Mouse (Mus musculus): Measurements from ENCODE around the gene Ipo5.
A peak's percentile ranks its signal among the peaks of the same experiment; 100 is the strongest.

The Ipo5 gene

DNA sequence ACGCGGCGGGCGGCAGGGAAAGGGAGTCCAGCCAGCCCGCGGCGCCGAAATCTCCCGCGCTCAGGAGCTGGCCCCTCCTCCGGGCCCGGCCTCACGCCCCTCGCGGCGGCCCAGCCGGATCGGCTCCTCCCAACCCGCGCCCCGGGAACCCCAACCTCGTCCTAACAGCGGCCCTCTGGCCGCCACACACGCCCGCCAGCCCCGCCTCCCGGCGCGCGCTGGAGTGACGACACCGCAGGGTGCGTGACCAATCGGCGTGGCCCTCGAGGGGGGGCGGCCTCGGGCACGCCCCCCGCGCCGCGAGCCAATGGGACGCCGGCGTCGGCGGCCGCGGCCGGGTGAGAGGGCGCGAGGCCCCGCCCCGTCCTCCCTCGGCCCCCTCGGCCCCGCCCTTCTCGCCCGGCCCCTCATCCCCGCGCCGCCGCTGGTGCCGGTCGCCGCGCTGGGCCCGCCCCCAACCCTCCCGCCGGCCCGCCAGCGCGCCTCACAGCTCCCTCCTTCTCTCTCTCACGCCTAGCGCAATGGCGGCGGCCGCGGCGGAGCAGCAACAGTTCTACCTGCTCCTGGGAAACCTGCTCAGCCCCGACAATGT is at the start of gene Ipo5:
Gene Ipo5, plus strand, starts transcription at position 492 of the 592 bp plus-strand sequence.
- DNase-seq (ENCODE audit: low read depth): peak; percentile 96

GRCm38 (mm10) chr14:120863205-120863604 is 47.8 kb upstream of the Ipo5 start:
- DNase-seq (ENCODE audit: low read depth): no peak

GRCm38 (mm10) chr14:120864896-120865295 is 46.1 kb upstream of the Ipo5 start:
- DNase-seq (ENCODE audit: low read depth): no peak

DNA sequence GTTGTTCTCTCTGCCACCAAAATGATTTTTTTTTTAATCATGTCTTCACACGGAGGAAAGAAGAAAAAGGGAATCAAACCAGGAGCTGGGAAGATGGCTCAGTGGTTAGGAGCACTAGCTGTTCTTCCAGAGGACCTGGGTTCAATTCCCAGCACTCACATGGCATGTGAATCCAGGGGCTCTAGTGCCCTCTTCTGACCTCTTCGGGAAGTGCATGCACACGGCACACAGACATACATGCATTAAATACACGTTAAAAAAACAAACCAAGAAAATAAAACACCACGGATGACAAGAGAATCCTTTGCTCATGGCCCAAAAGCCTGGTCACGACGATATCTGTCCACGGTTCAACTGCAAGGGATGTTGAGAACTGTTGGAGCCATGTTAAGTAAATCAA is 44.5 kb upstream of the Ipo5 start:
- no peak for DNase-seq (ENCODE audit: low read depth)

DNA sequence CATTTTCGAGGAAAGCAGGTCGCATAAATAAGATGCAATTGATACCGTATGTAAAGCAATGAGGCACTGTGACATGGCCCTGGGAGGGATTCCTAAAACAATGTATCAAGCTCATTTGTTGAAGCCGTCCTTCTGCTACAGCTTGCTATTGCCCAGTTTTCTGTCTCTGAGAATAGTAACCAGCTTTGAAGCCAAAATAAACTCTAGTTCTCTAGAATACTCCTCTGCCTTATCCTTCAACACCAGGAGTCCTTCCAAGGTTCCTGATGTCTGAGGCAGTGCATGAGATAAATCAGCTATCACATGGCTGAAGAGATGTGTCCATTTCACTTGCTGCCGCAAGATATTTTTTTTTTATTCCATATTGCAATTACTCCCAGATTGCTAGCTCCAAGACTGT is 43.9 kb upstream of the Ipo5 start:
- no peak for DNase-seq (ENCODE audit: low read depth)

DNA sequence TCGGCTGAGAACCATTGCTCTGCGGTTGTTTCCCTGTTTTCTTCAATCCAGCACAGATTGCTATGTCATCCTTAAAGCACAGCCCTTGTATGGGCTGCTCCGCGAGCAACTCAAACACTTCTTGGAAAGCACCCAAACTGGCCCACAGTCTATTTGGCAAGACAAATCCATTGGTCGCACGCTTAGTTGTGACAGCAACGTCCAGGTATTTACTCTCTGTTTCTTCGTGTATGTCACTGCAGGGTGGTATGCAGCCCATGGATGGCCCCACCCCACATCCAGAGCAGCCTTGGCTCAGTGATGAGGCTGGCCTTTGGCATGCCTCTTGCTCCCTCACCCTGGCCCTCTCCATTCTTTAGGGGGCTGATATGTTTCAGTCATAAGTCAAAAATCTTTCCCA is 42.5 kb upstream of the Ipo5 start:
- DNase-seq (ENCODE audit: low read depth): peak; percentile 88

GRCm38 (mm10) chr14:120870736-120871135 is 40.3 kb upstream of the Ipo5 start:
- DNase-seq (ENCODE audit: low read depth): no peak

DNA sequence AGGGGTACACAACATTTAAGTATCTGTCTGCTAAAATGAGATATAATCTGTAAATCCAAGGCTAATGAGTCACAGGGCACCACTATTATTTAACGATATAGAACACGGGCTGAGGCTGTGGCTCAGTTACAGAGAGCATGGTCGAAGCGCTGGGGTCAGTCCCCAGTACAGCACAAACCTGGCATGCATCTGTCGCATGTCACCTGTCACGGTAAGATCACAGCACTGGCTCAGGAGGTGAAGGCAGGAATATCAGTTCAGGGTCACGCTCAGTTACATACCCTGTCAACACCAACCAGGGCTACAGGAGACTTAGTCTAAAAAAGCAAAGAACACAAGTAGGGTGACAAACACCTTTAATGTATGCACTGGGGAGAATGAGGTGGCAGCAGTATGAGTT is 36.6 kb upstream of the Ipo5 start:
- DNase-seq (ENCODE audit: low read depth): no peak

DNA sequence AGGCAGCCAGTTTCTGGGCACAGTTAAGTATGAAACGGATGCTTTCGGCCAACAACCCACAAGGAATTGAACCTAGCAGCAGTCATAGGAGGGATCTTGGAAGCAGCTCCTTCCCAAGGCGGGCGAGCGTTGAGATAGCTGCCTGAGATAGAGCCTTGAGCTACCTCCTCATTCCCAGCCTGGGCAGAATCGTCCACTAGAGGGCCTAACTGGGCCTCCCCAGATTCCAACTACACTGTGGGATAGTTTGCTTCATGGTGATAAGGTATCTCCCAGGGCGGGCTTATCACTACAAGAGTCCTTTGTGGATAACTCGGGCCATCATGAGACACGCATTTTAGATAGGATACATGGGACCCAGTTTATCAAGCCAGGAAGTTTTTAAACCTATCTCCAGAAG is 35.9 kb upstream of the Ipo5 start:
- no peak for DNase-seq (ENCODE audit: low read depth)

- DNase-seq (ENCODE audit: low read depth): no peak
These were observed 35.1 kb upstream of the Ipo5 start for GRCm38 (mm10) chr14:120875811-120876388.

GRCm38 (mm10) chr14:120877147-120877546 is 33.9 kb upstream of the Ipo5 start:
- no peak for DNase-seq (ENCODE audit: low read depth)

DNA sequence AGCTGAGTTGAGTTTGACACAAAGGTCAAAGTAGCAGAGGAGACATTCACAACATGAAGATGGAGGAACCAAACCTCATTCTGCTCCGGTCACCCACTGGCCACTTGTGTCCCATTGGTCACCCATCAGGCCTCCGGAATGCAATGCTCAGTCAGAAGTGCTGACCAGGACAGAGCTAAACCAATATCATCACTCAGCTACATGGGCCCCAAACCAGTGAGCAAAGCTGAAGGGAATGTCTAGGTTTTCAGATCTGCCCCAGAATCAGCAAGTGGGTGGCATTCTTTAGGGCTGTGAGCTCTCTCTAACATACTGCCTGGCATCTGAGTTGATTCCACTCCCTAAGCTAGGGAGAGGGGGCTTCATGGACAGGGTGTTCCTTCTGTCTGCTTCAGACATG is 32.0 kb upstream of the Ipo5 start:
- DNase-seq (ENCODE audit: low read depth): no peak

DNA sequence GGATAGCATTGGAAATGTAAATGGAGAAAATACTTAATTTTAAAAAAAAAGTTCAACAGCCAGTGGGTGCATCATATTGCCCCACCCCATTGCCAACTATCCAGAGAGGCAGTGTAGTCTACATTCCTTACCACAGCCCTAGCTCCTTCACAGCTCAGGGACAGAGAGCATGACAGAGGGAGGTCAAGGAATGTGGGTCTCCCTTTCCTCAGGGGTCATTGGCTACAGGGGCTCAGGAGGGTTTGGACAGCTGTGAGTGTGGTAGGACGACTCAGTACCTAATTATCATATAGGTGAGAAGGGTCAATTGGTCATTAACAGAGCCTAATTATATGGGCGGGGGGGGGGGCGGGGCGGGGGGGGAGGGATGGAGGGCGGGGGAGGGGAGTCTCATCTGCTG is 30.4 kb upstream of the Ipo5 start:
- DNase-seq (ENCODE audit: low read depth): no peak

GRCm38 (mm10) chr14:120881054-120881453 is 30.0 kb upstream of the Ipo5 start:
- no peak for DNase-seq (ENCODE audit: low read depth)

DNA sequence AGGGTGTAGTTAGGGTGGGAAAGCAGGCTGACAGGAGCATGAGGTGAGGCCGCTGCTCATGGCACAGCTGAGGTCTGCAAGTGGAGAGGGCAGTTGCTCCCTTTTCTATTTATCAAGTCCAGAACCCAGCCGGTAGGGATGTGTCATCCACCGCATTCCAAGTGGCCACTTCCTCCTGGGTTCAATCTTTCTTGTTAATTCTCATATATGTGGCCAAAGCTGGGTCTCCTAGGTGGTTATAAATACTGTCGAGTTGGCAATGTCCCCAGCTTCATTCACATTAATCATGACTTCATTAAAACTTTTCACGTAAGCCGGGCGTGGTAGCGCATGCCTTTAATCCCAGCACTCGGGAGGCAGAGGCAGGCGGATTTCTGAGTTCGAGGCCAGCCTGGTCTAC is 22.3 kb upstream of the Ipo5 start:
- DNase-seq (ENCODE audit: low read depth): no peak

DNA sequence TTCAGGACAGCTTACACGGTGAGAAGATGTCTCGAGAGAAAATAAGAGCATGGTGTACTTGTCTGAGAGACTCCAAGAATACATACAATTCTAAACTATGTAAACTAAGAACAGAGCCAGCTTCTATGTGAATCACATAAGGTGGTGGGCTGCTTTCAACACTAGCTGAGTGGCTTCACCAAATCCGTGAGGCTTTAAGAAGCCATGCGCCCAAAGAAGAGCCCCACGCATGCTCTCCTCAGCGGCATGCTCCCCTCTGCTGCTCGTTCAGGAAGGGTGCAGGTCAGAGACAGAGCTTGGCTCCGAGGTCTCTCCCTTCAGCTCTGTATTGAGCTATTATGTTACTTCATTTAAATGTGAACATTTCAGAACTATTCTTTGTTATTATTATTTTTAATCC is 18.7 kb upstream of the Ipo5 start:
- DNase-seq (ENCODE audit: low read depth): no peak

GRCm38 (mm10) chr14:120896613-120897012 is 14.4 kb upstream of the Ipo5 start:
- DNase-seq (ENCODE audit: low read depth): no peak

DNA sequence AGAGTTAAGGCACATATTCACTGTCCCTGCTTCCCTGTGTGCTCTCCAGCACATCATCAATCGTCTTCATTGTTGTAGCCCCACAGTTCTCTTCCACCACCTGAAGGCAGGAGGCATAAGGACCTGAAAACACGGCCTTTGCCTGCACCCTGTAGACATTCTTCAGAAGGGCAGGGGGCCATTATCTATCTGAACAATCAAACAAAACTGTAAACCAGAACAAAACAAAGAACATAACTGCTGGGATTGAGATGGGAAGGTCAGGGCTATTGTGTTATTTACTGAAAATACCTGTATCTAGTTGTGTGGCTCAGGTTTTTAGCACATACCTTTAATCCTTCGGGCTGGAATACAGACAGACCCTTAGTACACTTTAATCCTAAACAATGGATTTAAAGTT is 12.1 kb upstream of the Ipo5 start:
- no peak for DNase-seq (ENCODE audit: low read depth)

DNA sequence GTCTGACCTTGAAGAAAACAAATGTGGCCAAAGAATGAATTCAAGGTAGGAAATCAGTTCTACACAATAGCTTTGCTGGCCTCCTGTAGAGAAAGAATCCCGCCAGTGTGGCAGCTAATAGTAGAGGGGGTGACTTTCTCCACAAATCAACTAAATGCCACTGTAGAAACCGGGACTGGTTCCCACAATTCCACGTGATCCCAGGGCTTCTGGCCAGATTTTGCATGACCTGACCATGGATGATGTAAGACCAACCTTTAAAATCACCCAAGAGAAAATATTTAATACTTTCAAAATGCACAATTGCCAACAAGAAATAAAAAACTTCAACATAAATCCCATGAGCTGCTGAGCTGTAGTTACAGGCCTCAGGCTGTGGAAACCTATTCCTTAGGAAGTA is 1.6 kb upstream of the Ipo5 start:
- DNase-seq (ENCODE audit: low read depth): peak; percentile 67

- DNase-seq (ENCODE audit: low read depth): no peak
These were observed 704 bp upstream of the Ipo5 start for GRCm38 (mm10) chr14:120910320-120910719.

- peak; percentile 30 for DNase-seq (ENCODE audit: low read depth)
These were observed 421 bp downstream of the Ipo5 start for GRCm38 (mm10) chr14:120911388-120911901.

DNA sequence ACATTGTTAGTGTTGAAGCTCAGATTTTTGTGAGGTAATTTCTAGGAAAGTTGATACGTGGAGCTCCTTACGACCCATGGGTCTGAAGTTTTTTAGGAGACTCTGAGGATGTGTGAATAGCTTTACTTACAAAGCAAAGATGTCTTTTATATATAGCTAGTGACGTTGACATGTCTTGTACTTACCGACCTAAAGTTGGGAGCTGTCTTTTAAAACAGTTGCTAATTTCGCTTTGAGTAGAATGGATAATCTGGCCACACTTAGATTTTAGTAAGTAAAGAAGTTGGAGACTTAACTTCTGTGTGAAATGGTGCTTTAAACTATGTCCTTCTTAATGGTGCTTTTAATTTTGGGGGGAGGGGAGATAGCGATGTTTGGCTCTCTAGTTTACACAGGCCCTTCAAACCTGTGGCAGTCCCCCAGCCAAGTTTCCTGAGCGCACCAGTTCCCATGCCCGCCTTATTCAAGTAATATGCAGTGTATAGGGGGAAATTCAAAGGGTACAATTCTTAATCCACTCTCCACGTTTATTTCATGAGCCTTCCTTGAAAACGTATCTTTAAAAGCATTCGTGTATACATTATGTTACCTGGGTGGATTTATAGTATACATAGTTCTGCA is 1.2 kb downstream of the Ipo5 start:
- DNase-seq (ENCODE audit: low read depth): no peak

DNA sequence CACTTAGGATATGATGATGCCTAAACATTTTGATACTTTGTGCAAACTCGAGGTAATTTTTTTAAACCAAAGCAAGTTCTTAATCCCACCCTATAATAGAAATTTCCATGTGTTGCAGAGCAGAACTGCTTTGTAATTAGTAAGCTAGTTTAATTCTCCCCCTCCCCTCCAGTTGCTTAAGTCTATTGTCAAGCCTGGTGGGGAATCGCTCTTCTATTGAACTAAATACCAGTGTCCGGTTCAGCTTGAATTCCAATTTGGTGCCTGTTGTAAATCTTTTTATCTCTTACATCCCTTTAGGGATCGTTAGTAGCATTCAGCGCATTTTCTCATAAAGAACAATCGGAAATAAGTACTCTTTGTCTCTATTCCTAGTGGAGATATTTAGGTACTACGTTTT is 1.9 kb downstream of the Ipo5 start:
- no peak for DNase-seq (ENCODE audit: low read depth)

GRCm38 (mm10) chr14:120921805-120922204 is 10.8 kb downstream of the Ipo5 start:
- no peak for DNase-seq (ENCODE audit: low read depth)

Measured in NIH3T3 (cell line).